Mouse (Mus musculus) forebrain, embryonic 10.5 days (tissue): ENCODE measurements at regions not wholly inside any gene's neighbourhood (a gene's known extent, or its start where the extent isn't known, plus 50 kb on each side); places are given as distances from the start of the nearest gene placed in this dataset.
A peak's percentile ranks its signal among the peaks of the same experiment; 100 is the strongest.

Experiments
- DNase-seq: peaks from one replicate; pipeline ENCODE4 v3.0.0-alpha.2; 2017; ENCODE audit warnings: low spot score; ENCODE audit errors: extremely low spot score
- H3K27ac ChIP-seq: fragments of 300-500 bp; sonication (generic); 2 replicates; pipeline ENCODE4 v1.5.1; 2016; ENCODE audit warnings: mild to moderate bottlenecking
- H3K27me3 ChIP-seq: fragments of 300-500 bp; sonication (generic); 2 replicates; pipeline ENCODE4 v1.6.1; 2016; ENCODE audit warnings: mild to moderate bottlenecking; ENCODE audit not compliant: poor library complexity, severe bottlenecking
- H3K36me3 ChIP-seq: fragments of 300-500 bp; sonication (generic); replicated peaks from 2 replicates; pipeline ENCODE4 v1.6.1; 2016; ENCODE audit warnings: mild to moderate bottlenecking, moderate library complexity
- H3K4me1 ChIP-seq: fragments of 300-500 bp; sonication (generic); 2 replicates; pipeline ENCODE4 v1.6.1; 2016
- H3K4me3 ChIP-seq: fragments of 300-500 bp; sonication (generic); 2 replicates; pipeline ENCODE4 v1.5.1; 2016; ENCODE audit warnings: mild to moderate bottlenecking, moderate library complexity
- H3K9me3 ChIP-seq: fragments of 300-500 bp; sonication (generic); 2 replicates; pipeline ENCODE4 v1.6.1; 2016; ENCODE audit warnings: mild to moderate bottlenecking, moderate library complexity
- WGBS: fragments of 180-500 bp; shearing (Covaris S2); methylation state at CpG from one replicate; pipeline ENCODE4 v1.1.7; 2016; 5-methylcytosine and 5-hydroxymethylcytosine counted together

DNA sequence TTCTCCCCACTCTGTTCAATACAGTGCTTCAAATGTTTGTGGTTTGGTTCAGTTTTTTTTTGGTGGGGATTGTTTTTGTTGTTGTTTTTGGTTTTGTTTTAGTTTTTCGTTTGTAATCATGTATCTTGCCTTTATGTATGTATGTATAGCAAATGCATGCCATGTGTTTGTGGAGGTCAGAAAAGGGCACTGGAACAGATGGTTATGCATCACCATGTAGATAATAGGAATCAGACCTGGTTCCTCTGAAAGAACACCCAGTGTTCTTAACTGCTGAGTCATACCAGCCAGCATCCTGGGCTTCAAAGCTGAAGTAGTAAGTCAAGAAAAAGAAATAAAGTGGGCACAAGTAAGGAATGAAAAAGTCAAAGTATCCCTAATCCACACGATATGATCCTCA is 92.6 kb downstream of the Foxa2 start:
- WGBS = 64% methylated on average over 2 of the region's 2 CpGs
- Histone ChIP-seq H3K36me3 (no peaks in the 10 kb centered on the region), H3K27ac (no peak overlapping the region), H3K9me3 (no peaks in the 10 kb centered on the region), H3K27me3 (no peaks in the 10 kb centered on the region), H3K4me1 (peaks cover 4% of the 10 kb centered on the region), H3K4me3 (no peak overlapping the region)
- DNase-seq = no peak

DNA sequence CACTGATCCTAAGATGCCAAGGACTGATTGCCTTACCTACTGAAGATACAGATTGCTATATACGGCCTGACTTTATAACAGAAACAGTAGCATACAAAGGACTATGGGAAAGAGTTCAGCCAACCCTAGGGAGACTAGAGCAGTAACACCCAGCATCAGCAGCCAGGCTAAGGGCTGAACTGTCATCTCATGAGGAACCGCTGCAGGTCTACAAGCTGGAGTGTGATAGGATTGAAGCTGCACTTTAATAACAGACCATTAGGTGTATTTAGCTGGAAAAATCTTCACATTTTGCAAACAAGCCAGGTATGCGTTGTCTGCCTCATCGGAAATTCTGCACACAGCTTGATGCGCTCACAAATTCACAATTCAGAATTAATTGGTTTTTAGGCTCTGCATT is 95.5 kb downstream of the Foxa2 start:
- WGBS = 93% methylated on average over 5 of the region's 5 CpGs
- no peak for DNase-seq

DNA sequence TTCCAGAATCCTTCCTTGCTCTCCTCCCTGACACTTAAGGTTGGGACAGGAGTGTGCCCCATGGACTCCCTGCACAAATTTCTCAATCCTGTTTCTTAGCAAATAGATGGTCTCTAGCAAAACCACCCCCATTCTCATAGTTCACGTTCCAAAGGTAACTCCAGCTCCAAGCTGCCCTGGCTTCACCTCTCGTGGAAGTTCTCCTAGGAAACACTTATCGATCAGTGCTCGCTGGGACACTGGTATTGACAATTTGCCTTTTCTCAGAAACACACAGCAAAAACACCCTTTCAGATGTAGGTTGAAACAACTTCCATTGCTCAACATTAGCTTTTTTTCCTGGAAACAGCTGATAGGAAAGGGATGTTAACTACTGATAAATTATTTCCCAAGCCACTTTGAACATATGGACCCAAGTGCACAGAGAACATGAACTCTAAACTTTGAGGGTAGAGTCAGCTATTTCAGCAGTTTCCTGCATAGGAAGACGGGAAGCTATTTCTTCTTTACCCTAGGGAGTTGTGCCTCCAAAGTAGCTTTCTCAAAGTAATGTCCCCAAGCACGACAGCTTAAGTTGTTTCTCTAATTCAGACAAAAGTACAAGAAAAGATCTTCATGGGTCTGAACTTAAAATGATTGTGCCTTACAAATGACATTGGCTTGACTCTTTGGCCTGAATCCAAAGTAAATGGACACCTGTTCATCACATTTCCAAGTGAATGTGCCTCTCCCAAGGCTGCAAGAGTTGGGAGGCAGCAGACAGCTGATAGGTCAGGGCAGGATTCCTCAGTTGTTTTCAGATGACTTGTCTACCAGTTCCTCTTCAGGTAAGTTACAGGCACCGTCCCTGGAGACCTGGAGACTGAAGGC is 102.4 kb downstream of the Foxa2 start:
- Histone ChIP-seq H3K27ac (no peak overlapping the region), H3K27me3 (no peaks in the 10 kb centered on the region), H3K4me1 (peaks cover 7% of the 10 kb centered on the region), H3K36me3 (no peaks in the 10 kb centered on the region), H3K4me3 (no peak overlapping the region), H3K9me3 (no peaks in the 10 kb centered on the region)
- DNase-seq = no peak
- 86% methylated on average over 7 of the region's 7 CpGs for WGBS

More for the DNA sequence above, 95.5 kb downstream of the Foxa2 start:
- Histone ChIP-seq H3K4me1 (peaks cover 4% of the 10 kb centered on the region), H3K4me3 (no peak overlapping the region), H3K27me3 (no peaks in the 10 kb centered on the region), H3K36me3 (no peaks in the 10 kb centered on the region), H3K9me3 (no peaks in the 10 kb centered on the region), H3K27ac (no peak overlapping the region)

DNA sequence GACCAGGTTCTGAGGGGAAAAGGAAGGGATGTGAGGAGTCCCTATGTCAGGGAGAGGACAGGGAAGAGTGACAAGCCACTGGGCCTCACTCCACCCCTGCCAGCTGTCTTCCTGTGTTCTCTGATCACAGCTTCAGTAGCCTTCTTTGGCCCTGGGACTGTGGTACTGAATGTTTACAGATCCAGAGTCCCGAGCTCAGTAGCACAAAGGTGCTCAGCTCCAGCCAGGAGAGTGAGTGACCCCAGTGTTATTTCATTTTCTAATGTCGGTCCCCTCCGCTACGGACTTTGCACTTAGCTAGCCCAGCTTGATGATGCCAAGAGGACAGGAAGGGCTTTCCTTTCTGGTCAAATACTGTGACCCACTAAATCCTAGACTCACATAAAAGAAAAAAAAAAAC is 104.2 kb downstream of the Foxa2 start:
- no peaks in the 10 kb centered on the region for H3K36me3 ChIP-seq
- DNase-seq = no peak
- WGBS = 81% methylated on average over 4 of the region's 4 CpGs
- no peaks in the 10 kb centered on the region for H3K9me3 ChIP-seq
- H3K4me1 ChIP-seq = peaks cover 6% of the 10 kb centered on the region; the same call in 1 of the 2 replicates
- H3K4me3 ChIP-seq = no peak overlapping the region
- H3K27ac ChIP-seq = no peak overlapping the region
- H3K27me3 ChIP-seq = no peaks in the 10 kb centered on the region

DNA sequence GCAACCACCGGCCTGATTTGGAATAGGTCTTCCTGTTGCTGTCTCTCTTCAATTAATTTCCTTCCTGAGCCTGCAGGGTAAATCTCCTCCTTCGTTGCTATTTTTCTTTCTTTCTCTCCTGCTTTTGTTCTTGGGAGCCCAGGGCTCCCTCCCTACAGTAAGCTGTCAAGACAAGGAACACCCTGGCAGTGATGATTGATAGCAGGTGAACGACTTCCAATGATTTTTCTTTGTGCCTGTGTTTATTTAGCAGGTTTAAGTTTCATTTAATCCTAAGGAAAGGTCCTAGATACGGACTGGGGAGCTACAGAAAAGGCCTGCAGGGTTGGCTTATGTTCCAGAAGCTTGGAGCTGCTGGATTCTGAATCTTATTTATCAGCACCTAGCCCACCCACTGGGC is 105.5 kb downstream of the Foxa2 start:
- no peaks in the 10 kb centered on the region for H3K9me3 ChIP-seq
- H3K27me3 ChIP-seq = no peaks in the 10 kb centered on the region
- WGBS = 32% methylated on average over 4 of the region's 4 CpGs
- H3K4me1 ChIP-seq = peaks cover 6% of the 10 kb centered on the region; the same call in 1 of the 2 replicates
- H3K36me3 ChIP-seq = no peaks in the 10 kb centered on the region
- no peak overlapping the region for H3K4me3 ChIP-seq
- H3K27ac ChIP-seq = no peak overlapping the region
- no peak for DNase-seq

DNA sequence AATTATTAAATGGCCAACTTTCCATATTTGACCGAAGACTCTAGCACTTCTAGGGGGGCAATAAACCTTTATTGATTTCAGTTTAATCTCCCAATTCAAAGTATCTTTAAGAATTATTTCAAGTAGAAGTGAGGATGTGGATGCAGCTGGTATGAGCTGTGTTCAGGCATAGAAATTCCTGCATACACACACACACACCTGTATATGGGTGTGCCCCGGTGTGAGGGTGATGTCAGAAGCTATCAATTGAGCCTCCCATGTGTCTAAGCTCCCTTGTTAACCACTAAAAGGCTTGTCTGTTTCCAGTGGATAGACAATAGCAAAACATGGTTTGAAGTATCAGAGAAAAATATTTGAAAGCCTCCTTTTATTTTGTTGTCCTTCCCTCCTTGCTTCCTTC is 114.3 kb downstream of the Foxa2 start:
- 91% methylated on average over 2 of the region's 2 CpGs for WGBS
- Histone ChIP-seq H3K36me3 (no peaks in the 10 kb centered on the region), H3K9me3 (no peaks in the 10 kb centered on the region), H3K27ac (no peak overlapping the region), H3K27me3 (no peaks in the 10 kb centered on the region), H3K4me1 (0 out of 2 replicates have a peak, but pooled peaks cover 8% of the 10 kb centered on the region), H3K4me3 (no peak overlapping the region)
- no peak for DNase-seq

DNA sequence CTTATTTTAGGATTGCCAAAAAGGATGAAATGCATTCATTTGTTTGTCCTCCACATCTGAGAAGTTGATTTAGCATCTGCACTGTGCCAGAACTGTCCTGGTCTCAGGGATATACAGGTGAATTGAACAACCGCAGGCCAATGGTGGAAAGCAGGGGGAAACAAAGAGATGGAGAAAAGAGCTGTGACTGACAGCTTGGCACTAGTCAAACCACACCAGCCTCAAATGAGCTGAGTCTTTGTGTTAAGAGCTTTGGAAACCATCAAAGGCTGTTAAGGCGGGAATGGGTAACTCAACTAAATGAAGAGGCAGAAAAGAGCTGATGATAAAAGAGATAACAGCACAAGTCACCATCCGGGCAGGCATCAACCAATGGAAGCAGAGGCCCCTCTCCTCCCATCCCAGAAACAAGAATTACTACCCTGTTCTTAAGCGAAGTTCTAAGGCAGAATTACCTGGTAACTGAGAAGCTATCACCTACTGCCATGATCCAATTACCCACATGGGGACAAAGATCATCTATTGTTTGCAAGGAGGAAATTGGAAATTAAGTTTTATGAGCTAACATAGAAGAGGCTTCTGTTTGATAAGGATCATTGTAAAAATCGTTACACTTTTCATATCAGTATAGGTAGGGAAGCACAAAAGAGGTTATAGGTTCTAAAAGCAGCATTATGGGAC is 117.6 kb downstream of the Foxa2 start:
- Histone ChIP-seq H3K4me3 (no peak overlapping the region), H3K4me1 (0 out of 2 replicates have a peak, but pooled peaks cover 8% of the 10 kb centered on the region), H3K9me3 (no peaks in the 10 kb centered on the region), H3K27me3 (no peaks in the 10 kb centered on the region), H3K27ac (no peak overlapping the region), H3K36me3 (no peaks in the 10 kb centered on the region)
- WGBS = 71% methylated on average over 5 of the region's 5 CpGs
- no peak for DNase-seq

DNA sequence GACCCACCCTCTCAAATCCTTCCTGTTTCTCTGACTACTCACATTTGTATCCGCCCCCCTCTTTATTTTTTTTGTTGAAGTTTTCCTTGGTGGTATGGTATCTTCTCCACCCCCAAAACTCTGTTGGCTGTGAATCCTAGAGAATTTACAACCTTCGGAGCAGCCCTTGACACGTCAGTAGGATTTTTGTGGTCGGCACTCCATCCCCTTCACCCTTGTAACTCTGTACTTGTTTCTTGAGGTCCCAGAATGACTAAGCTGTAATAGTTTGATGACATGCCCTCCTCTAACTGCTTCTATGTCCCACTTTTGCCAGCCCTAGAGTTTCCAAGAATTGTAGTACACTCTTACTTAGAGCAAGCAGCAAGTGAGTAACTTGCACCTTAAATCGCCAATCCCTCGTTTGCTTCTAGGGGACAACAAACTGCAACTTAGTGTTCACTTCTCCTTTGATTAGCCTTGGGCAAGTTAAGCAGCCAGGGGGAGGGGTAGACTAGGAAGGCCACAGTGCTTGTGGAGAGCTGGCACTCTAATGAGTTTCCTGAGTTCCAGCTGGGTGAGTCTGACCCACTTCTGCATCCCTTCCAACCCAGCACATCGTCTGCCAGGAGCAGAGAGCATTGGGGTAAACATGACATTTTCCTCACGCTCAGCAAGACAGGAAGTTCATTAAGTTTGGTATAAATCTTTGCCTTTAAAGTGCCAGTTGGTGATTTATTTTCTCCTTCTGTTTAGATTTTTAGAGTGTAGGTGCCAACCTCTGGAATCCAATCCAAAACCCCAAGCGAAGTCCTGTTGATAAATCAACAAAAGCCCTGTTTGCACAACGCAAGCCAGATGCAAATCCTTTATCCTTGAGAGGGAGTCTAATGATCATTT is 118.7 kb downstream of the Foxa2 start:
- Histone ChIP-seq H3K4me1 (0 out of 2 replicates have a peak, but pooled peaks cover 8% of the 10 kb centered on the region), H3K27me3 (no peaks in the 10 kb centered on the region), H3K9me3 (no peaks in the 10 kb centered on the region), H3K36me3 (no peaks in the 10 kb centered on the region), H3K4me3 (no peak overlapping the region), H3K27ac (no peak overlapping the region)
- DNase-seq = no peak
- 60% methylated on average over 10 of the region's 10 CpGs for WGBS

DNA sequence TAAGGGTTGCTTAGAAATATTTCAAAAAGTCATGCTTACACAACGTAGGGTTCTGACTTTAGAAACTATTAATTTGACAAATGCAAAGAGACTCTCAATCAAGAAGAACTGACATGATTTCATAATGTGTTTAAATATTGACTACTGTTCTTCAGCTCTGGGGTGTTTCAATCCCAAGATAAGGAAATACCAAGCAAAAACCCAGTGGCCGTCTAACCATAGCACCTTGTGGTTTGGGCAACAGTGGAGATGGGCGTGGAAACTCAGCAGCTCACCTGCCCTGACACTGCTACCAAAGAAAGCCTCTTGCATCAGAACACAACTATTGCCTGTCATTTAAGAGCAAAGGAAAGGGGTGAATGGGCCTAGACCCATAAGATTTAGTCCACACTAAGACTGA is 119.9 kb downstream of the Foxa2 start:
- no peaks in the 10 kb centered on the region for H3K9me3 ChIP-seq
- H3K4me1 ChIP-seq = 0 out of 2 replicates have a peak, but pooled peaks cover 8% of the 10 kb centered on the region
- no peaks in the 10 kb centered on the region for H3K27me3 ChIP-seq
- WGBS = 85% methylated on average over 3 of the region's 3 CpGs
- H3K27ac ChIP-seq = no peak overlapping the region
- DNase-seq = no peak
- H3K36me3 ChIP-seq = no peaks in the 10 kb centered on the region
- no peak overlapping the region for H3K4me3 ChIP-seq

DNA sequence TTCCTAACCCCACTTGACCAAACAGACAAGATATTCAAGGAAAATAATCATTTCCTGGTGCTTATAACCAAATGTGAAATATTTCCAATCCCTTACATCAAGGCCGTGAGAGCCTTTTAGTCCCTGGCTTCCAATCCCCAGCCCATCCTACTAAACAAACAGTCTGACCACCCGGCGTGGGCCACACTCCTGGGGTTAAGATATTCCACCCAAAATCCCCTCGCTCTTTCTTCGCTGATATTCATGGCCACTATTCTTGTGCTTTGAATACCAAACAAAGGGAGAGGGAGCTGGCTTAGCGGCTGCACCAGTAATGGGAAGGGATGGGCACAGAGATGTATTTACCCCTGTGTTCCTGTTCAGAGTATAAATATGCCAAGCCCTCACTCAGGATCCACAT is 139.4 kb downstream of the Foxa2 start:
- Histone ChIP-seq H3K4me1 (peaks cover 38% of the 10 kb centered on the region), H3K9me3 (no peaks in the 10 kb centered on the region), H3K36me3 (no peaks in the 10 kb centered on the region), H3K4me3 (no peak overlapping the region), H3K27me3 (peaks cover 97% of the 10 kb centered on the region), H3K27ac (no peak overlapping the region)
- DNase-seq = peak; percentile 24
- WGBS = 31% methylated on average over 6 of the region's 6 CpGs

DNA sequence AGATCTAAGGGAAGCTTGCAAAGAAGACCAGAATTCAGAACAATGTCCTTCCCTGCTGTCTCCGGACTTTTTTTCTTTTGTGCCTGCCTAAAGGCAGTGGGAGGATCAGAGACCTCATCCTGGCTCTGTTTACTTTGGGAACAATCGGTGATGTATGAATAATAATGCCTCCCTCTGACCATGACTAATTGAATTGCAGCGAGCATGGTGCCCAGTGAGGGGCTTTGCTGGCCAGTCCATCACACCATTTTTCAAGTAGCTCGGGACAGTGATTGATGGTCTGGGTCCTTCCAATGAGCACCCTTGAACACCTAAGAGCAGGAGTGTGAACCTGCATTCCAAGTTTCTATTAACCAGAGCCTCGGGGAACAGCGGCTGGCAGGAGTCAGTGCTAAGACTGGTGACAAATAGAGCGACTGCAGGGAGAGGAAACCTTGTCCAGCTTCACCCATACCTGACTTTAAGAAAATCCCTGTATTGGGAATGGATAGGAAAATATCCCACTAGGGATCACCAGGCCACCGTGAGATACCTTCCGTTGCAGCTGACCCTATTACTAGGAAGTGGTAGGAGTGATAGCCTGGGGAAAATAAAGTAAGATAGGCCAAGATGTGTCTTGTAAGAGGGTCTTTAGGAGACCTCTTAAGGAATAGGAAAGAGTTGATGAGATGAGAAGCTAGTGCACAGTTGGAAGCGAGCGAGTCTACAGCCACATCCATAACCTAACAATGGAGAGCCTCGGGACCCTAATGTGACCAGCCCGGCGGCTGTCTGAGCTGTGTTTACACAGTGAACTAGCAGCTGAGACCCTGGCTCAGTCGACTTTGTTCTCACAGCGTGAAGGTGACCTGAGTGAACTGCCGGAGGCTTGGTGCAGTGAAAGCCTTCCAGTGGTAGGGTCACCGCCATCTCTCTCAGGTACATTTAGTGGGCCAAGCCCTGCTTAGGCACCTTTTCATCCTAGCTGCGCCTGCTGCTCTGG is 140.7 kb downstream of the Foxa2 start:
- Histone ChIP-seq H3K27me3 (peaks cover 98% of the 10 kb centered on the region), H3K9me3 (no peaks in the 10 kb centered on the region), H3K4me1 (peaks cover 38% of the 10 kb centered on the region), H3K36me3 (no peaks in the 10 kb centered on the region), H3K27ac (no peak overlapping the region), H3K4me3 (no peak overlapping the region)
- DNase-seq = peak; percentile 29
- WGBS = 15% methylated on average over 19 of the region's 19 CpGs

DNA sequence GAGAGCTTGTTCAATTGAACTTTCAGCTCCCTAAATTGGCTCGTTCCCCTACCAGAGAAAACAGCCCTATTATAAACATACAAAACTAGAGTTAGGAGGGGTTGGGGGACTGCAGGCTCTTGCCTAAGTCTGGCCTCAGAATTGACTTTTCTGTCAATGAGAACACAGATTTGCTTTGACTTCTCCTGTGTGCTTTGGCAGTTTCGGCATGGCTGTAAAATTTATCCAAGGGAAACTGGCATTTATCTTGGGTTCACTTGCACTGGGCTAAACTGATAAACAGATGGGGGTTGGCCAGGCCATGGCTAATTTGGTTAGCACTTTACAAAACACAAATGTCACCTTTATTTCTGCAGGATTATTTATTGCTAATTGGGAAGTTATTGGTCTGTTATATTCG is 141.7 kb downstream of the Foxa2 start:
- Histone ChIP-seq H3K36me3 (no peaks in the 10 kb centered on the region), H3K27ac (no peak overlapping the region), H3K27me3 (peaks cover 98% of the 10 kb centered on the region), H3K4me3 (no peak overlapping the region), H3K9me3 (no peaks in the 10 kb centered on the region), H3K4me1 (peaks cover 38% of the 10 kb centered on the region)
- DNase-seq = no peak
- 43% methylated on average over 3 of the region's 3 CpGs for WGBS
